Comparison of ENCODE assay signal across 1 mouse cellular context in genomic region chr11:94937787-94938186, GRCm38 (mm10).
TF ChIP-seq lines count a peak whose summit lies in the region.

No protein-coding gene starts in this region.

TF ChIP-seq in MEL, 35 proteins besides CTCF, POLR2A, EP300 and RAD21 (continued from another document):
- TF ChIP-seq CHD2 (IDR thresholded peaks at IDR 0.05; ENCODE audit: low read length), result no peak
- no peak for TF ChIP-seq NRF1 (IDR thresholded peaks at IDR 0.05; ENCODE audit: insufficient read depth, low read depth, low read length, poor library complexity, severe bottlenecking)
- no peak for TF ChIP-seq POLR2AphosphoS5 (IDR thresholded peaks at IDR 0.05; ENCODE audit: borderline replicate concordance, low read depth, low read length)
- TF ChIP-seq CHD1 (IDR thresholded peaks at IDR 0.05; ENCODE audit: low read depth, low read length), result no peak
- no peak for TF ChIP-seq HCFC1 (IDR thresholded peaks at IDR 0.05; ENCODE audit: low read depth, low read length)
- no peak for TF ChIP-seq USF1 (IDR thresholded peaks at IDR 0.05; ENCODE audit: low read depth, low read length)
- TF ChIP-seq NELFE (IDR thresholded peaks at IDR 0.05; ENCODE audit: low read depth, low read length), result no peak
- no peak for TF ChIP-seq GATA1 (IDR thresholded peaks at IDR 0.05; ENCODE audit: low read depth, low read length)
